Mouse (Mus musculus) heart, postnatal 4 days (tissue): ENCODE measurements at regions not wholly inside any gene's neighbourhood (a gene's known extent, or its start where the extent isn't known, plus 50 kb on each side); places are given as distances from the start of the nearest gene placed in this dataset.

Experiments used
- DNase-seq: peaks from one replicate; pipeline ENCODE4 v3.0.0; 2021

DNA sequence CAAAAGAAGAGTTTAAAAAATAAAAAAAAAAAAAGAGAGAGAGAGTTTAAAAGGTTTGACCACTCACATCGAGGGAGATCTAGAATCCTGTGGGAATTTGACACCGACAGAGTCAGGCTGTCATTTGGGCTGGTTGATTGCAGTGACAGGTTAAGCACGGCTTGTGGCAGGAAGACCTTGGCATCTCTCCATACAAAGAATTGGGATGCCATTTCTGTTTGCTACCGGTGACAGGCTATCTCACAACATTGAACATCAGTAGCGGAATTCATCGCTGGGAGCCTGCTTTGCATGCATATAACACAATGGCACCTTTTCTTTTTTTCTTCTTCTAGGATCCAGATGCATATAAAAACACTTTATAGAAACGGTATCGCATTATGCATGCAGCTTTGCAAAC lies 53.7 kb upstream of the Gm26657 start:
- DNase-seq, result no peak

DNA sequence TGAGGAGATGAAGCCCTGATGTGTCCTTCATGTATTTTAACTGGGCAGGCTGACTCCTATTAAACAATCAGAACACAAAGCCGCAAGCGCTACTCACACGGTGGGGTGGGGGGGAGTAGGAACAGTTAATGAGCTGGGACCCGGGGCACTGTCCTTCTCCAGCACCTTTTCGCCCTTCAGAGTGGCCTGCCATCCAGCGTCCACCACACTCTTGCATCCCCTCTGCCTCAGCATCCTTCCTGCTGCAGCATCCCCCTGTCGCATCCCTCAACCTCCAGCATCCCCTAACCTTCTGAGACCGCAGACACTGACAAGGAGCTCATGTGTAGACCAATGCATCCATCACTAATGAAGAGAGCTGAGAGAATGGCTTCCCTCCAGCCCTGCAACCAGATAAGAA lies 54.2 kb upstream of the Gm26657 start:
- no peak for DNase-seq

DNA sequence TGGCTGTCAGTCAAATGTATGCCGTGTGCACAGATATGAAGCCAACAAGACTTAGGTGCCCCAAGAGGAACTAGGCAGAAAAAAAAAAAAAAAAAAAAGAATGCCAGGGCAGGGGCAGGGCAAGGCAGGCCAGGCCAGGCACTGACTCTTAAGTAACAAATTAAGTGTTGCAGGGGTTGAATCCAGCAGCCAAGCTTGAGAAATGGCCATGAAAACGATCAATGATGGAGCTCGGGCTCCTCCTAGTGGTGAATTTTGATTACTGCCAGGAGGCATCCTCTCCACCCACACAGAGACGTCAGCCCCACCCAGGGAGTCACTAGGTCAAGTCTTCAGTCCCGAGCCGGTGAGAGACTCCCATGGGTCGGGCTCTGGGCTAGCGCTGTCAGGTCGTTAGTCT lies 54.7 kb upstream of the Gm26657 start:
- DNase-seq, result peak; percentile 93

DNA sequence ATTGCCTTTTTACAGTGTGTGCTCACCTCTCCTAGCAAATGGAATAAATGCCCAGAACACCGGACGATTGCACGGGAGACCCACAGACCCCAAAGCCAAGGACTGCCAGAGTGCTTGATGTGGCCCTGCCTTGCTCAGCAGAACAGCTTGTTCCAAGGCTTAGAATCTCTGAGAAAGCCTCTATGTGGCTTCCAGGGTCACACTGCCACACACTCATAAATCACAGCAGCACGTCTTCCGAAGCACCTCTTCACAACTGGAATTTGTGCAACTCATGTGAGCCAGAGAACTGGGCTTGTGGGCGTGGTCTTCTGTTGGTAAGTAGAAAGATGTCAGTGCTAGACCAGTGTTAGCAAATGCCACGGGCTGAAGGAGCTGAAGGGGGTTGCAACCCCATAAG lies 55.8 kb upstream of the Gm26657 start:
- DNase-seq, result no peak

DNA sequence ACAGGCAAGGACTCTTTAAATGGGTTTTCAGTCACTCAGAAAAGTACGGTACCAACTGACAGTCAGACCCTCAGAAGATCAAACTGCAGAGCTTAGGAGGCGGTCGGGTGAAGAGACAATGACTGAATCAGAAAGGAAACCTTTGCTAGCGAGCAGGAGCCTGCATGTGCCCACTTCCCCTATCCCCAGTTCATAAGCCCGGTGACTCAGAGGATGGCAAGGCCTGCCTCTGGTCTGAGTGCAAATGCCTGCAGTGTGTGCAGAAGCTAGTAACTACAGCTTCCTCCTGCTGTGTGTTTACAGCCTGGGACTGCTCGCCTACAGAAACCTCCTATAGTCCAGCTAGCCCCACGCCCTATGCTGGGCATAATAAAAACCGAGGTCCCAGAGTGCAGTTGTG lies 58.7 kb upstream of the Gm26657 start:
- no peak for DNase-seq

DNA sequence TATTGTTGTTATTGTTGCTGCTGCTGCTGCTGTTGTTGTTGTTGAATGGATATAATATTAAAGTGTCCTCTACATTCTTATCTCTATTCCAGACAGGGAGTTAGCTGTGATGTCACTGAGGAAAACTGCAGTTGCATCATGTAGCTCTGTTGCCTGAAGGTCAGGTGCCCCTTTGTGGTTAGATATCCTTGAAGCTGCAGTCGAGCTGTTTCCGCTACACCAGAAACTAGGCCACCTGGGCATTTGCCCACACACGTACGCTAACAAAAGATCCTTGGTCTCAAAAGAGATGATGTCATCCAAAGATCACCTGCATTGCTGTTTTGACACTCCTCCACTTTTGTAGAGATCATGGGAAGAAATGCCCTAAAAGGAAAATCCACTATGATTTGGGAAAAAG lies 66.0 kb upstream of the Gm26657 start:
- no peak for DNase-seq

DNA sequence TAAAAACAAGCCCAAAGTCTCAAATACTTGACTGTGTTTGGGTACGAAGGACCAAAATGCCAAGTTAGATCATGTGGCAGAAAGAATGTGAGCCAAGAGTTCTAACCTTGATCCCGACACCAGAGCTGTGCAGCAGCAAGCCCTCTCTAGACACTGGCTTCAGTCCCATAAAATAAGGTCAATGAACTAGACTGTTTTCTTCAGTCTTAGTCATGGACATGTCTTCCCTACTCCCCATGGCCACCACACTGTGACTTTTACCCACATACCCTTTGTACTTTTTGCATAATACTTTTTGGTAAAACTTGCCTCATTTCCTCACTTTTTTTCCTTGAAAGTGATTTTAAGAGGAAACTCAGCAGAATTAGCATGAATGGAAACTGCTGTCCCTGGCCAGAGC lies 74.9 kb upstream of the Gm26657 start:
- DNase-seq, result no peak

DNA sequence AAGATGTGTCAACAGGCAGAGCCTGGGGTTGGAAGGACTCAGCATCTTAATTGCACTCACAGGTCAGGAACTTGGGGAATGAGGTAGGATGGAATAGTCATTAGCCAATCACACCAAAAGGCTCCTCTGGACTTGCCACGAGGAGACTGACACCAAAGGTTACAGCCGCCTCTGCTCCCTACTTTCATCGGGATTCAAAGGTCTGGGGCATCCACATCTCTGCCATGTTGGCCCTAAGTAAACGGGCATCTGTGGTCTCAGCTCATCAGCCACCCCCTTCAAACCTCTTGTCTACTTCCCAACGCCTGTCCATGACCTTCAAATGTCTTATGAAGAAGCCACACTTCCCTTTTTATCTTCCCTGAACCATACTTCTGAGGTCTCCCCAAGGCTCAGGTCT lies 78.1 kb upstream of the Gm26657 start:
- DNase-seq, result no peak

DNA sequence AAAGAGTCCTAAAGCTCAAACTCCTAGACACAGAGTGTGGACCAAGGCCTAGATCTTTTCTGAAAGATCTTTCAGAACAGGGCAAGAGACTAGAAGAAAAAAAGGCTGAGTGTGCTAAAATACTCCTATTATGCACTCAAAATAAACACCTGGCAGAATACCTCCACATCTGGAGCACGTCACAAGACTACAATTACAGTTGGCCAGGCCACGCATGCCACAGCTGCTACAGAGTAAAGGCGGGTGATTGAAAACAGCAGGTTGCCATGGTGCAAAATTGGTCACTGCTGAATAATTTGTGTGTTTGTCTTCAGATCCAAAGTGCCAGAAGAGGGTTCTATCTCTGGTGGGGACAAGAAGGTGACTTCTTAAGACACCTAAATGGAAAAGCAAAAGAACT lies 82.8 kb upstream of the Gm26657 start:
- no peak for DNase-seq

DNA sequence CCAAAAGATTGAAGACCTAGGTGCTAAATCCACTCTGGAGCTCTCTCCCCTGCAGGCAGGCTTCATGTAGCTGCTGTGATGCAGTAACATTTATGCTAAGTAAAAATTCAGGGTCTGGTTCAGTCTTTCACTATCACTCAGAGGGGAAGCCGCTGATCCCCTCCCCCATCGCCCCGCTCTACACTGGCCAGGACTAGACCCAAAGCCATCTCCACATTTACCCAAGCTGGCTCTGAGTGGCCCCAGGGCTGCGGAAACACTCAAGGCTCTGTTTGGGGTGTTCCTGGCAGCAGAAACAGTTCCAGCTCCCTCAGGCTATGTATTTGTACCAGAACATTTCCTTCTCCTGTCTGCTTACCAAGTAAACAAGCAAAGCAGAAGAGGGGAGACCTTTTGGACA lies 85.5 kb upstream of the Gm26657 start:
- no peak for DNase-seq

DNA sequence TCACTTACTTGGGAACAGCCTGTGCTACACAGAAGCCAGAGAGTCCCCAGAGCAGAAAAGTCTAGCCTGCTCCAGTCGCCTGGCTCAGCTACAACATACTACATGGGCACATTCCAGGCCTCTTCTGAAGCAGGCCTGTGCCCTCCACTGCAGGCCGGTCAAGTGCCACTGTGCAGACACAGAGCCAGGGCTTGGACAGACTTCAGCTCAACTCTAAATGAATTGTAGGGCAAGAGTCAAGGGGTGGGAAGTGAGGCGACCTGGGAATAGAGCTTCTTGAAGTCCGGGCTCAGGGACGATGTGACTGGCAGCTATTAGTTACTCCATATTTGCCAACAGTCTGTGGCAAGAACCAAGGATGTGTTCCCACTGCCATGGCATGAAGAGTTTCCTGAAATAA lies 87.1 kb upstream of the Gm26657 start:
- peak; percentile 13 for DNase-seq

DNA sequence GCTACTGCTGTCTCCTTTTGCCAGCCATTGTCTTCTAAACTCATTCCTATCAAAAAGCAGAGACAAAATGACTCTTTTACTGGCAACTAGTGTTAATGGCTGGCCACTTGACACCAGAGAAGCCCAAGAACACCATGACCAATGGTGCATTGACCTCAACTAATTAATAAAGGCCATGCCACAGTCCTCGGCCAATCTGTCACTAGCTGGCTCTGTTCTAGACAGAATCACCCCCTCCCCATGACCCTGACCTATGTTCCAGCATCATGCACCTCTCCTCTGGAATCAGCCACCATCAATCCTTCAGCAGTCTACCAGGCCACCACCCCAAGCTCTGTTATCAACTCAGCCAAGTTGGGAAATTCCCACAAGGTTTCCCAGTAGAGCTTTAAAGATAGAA lies 90.1 kb upstream of the Gm26657 start:
- no peak for DNase-seq

DNA sequence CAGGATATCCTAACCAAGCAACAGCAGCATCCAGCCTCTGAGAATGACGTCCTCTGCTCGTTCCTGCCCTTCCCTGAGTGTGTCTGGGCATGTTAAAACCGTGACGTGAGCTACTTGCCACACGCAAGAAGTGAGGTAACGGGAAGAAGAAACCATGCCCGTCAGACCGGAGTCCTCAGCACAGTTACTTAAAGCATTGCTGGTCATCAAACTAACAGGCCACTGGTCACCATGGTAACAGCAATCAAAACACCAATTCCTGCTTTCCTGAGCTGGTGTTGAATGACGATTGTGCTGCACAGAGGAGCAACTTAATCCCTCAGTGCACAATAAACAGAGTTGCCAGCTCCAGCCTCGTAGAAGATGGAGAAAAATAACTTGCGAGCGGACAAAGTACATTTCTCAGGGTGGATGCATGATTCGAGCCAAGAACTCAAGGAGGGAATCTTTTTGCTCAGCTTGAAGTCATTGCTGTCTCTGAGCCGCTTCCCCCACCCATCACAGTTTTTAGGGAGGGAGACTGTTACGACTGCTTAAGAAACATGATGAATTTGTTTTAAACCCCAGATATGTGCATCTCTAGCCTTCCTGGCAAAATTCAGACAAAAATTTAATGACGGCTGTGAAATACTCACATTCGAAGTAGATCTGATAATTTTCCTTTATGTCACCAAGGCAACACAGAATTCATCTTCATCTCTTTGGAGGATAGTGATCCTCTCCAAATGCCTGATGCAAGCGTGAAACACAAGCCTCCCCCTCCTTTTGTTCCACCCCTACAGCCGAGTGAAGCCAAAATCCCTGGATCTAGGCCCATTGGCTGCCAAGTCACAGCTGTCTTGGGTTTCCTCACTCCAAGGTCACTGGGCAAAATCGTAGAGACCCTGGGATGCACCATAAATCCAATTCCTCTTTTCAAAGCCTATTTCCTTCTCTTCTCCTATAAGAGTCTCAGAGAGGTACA lies 95.6 kb upstream of the Gm26657 start:
- DNase-seq, result peak; percentile 24

DNA sequence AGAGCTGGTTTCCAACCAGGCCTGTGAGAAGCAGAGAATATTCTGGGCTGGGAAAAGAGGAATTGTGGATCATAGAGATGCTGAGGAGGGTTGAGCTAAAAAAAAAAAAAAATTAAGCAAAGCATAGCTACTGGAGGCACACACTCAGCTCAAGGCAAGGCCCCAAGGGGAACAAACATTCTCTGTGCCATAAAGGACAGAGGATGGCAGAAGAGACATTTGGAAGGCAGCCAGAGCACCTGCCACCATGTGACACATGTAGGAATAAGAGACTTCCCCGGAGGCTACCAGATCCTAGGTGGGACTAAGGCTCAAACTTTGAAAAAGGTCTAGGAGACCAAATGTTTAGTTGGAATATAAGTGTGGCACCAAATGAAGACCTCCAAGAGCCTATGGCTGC lies 96.4 kb upstream of the Gm26657 start:
- DNase-seq, result no peak

DNA sequence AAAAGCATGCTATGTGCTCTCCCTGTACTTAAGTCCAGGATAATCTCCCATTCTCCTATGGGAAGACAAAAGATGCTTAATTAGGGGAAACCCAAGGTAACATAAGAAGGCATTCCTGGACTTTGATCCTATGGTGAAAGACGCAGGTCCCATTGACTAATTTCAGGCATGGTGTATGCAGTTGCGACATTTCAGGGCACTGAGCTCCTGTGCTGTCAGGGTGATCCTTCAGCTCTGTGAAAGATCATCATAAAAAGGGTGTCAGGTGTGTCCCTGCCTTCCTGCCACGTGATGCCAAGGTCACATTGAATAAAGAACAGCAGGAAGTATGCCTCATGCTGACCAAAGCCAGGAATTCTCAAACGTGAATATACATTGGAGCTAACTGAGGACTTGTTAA lies 100.2 kb upstream of the Gm26657 start:
- DNase-seq, result no peak

DNA sequence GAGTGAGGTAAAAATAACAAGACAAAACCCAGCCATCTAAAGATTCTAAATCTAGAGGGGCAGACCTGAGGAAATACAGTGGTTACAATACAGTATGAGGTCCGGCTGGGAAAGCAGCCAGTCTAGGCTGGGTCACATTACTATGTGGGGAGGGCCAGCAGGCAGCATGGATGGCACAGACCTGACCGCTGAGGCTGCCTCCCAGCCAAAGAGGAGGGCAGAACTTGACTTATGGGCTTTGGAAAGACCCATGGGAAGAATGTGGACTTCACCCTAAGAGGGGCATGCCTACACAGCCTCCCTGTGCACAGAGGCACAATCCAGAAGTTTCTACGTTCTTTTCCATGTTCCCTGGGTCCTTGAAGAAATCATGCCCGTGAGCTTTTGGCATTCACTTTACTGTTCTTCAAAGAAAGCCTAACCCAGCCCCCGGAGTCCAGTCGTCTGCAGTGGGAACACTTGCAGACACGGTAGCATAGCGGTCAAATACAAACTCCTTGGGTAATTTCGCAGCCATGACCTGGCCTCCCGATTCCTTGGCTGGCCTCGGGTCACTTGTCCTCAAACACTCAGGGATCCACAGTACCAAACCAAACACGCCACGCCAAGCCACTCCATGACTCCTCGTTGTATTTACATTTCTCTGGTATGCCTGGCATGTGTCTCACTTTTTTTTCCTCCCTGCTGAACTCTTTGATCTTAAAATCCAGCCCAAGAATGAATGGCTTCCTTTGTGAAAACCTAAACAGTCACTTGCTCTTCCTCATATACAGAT lies 101.0 kb upstream of the Gm26657 start:
- no peak for DNase-seq

DNA sequence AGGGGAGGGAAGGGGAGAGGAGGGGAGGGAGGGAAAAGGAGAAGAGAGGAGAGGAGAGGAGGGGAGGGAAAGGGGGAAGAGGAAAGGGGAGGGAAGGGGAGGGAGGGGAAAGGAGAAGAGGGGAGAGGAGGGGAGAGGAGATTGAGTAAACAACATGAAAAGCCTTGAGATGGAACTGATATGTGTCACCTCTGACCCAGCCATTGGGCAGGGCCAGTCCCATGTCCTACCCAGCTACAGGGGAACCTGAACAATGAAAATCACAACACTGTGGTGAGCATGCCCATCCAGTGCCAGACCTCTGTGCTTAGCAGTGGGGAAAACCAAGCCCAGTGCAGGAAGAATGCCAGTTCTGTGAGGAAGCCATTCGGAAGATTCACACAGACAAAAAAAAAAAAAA lies 103.6 kb upstream of the Gm26657 start:
- no peak for DNase-seq

DNA sequence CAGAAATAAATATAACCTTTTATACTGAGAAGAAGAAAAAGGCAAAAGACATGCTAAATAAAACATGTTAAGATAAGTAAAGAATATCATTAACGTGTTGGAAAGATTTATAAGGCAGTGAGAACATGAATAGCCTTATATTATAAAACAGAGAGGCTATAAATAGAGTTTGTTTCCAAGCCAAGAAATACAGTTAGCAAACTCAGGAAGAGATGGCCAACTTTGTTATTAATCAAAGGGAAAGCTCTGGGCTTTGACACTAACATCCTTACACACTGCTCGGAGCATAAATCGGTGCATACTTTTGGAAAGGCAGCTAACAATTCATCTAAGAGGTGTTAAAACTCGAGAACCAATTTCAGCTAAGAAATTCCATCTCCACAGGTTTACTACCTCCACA lies 106.3 kb upstream of the Gm26657 start:
- DNase-seq, result no peak

DNA sequence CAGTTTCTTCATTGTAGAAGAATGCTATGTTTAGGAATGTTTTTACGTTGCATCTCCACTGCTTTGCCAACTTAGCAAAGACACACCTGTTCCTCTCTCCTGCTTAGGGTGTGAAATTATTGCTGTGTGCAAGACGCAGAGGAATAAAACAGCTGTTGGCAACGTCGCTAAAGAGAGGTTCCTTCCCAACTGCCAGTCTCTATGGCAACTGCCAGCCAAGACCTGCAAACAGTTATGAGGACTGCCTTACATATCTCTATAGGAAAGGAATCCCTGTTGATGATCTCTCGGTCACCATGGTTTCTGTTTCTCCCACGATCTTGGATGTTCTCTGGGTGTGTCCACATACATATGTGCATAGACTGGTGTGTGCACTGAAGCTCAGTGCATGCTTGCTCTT lies 109.6 kb upstream of the Gm26657 start:
- no peak for DNase-seq

DNA sequence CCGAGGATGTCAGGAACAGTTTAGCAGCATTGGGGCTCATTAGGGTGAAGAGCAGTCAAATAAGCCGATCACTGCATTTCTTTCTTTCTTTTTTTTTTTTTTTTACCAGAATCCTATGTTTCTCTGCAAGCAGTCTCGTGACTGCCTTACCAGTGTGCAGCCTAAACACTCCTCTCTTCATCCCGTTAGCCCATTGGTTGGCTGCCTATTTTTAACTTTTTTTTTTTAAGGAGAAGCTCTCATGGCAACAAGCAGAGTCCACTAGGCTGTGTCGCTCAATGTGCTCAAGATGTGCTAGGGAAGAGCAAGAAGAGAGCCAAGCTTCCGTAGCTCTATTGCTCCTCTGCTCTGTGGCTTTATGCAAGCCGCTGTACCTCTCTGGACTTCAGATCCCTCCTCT lies 112.7 kb upstream of the Gm26657 start:
- no peak for DNase-seq

DNA sequence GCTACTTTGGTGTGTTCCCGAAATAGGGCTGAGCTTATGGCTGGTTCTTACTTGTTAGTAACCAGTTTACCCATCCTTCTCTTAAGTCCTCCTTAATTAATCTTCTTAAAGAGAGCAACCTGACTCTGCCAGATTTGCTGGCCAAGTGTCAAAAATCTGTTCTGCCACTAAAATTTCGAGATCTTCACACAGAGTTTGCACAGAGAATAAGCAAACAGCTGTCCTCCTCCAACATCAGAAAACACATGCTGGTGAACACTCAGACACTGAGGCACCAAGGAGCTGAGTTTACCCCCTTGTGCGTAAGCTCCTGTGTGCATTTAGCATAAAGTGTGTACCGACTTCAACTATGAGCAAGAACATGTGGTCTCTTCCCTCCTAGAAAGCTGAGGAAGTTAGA lies 118.1 kb upstream of the Gm26657 start:
- no peak for DNase-seq

DNA sequence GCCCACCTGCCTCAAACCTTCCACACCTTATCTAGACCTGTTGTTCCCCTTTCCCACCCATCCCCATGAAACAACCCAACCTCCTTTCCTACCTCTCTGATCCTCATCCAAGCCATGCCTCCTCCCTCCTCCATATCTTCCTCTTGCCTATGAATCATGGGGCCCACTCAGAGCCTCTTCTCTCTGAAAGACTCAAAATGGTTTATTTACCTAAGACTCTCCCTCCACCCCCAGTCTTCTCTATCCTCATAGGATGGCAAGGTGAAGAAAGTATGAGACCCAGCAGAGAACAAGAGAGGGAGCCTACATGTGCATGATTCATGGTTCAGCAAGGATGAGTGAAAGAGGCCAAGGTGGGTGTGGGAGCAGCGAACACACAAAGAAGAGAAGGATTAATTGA lies 118.5 kb upstream of the Gm26657 start:
- no peak for DNase-seq

DNA sequence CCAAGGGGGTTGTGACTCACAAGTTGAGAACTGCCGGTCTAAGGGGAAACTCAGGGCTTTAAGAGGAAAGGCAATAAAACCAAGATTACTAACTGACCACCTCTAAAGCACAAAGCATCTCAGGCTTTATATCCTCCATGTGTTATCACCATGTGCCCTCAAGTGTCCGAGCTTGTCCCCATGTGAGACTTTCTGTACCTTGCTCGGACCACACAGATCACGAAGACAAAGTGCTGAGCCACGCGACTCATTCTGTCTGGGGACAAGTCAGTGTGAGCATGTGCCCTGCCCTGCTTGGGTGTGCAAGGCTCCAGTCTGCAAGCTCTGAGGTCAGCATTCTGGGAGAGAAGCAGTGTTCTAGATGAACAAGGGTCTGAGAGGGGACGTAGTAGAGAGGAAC lies 119.2 kb upstream of the Gm26657 start:
- DNase-seq, result no peak

DNA sequence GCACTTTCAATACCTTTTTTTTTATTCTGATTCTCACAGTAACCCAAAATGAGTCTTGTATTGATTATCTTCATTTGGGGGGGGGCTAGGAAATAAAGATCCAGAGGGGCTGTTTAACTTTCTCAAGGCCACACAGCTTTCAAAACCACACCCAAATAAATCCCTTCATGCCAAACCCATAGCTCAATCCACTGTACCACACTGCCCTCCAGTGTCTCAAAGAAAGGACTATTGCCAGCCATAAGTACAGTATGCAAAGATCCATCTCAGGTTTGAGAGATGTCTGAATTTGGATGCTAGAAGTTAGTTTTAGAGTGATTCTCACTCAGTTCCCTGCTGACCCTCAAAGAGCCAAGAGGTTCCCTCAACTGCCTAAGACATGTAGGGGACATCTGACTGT lies 120.1 kb upstream of the Gm26657 start:
- DNase-seq, result no peak
